Mouse (Mus musculus): ENCODE results near the gene Fam178b.
"Not testable (repeated sequence)": the region's sequence is repeated elsewhere in the genome, so short reads cannot be mapped to it uniquely, and the experiment has no call there.

Fam178b gene

DNA sequence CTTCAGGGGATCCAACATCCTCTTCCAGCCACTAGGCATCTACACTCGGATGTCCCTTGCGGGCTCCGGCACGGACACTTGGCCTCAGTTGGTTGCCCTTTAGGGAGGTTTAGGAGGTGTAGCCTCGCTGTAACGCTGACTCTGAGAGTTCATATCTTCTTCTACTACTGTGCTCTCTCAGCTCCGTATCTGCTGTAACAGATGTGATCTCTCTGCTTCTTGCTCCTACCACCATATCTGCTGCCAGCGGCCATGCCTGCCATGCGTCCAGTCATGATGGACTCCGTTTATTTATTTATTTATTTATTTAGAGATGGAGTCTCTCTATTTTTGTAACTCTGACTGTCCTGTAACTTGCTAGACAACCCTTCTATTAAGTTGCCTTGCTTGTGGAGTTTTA is 11.7 kb downstream of the Fam178b start:
- no peak for DNase-seq

GRCm38 (mm10) chr1:36670256-36670655 is 12.7 kb downstream of the Fam178b start:
- DNase-seq, result no peak

- DNase-seq, result not testable (repeated sequence)
Measured at GRCm38 (mm10) chr1:36668007-36668406, 15.0 kb downstream of the Fam178b start.

DNA sequence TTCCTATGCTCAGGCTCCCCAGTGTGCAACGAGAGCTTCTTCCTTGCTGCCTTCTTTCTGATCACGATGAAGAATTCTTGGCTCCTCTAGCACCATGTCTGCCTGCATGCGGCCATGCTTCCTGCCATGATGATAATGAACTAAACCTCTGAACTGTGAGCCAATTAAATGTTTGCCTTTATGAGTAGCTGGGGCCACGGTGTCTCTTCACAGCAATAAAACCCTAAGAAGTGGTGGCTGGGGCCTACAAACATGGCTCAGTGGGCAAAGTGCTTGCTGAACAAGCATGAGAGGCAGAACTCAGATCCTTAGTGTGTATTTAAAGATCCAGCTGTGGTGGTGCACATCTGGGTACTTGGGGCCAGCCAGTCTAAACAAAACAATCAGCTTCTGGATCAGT is 17.0 kb downstream of the Fam178b start:
- DNase-seq, result no peak

- no peak for DNase-seq
Measured at GRCm38 (mm10) chr1:36665165-36665723, 17.7 kb downstream of the Fam178b start.

DNA sequence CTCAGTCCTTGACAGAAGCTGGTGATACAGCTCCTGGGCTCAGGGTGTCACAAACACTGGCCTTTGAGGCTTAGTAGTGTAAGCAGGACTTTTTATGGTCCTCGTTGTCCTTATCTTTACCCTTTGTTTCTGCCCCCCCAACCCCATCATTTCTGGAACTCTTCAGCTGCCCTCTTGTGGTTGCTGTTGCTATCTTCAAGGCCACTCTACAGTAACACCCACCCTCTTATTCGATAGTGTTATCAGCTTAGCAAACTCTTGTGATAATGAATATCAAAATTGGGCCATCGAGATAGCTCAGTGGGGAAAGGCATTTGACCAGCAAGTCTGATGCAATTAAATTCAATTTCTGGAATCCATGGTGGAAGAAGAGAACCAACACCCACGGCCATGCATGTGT is 18.5 kb downstream of the Fam178b start:
- peak; percentile 60 to 67 for DNase-seq

GRCm38 (mm10) chr1:36658621-36659399 is 24.2 kb downstream of the Fam178b start:
- DNase-seq, result no peak

- DNase-seq, result no peak
Measured at GRCm38 (mm10) chr1:36657658-36658415, 25.1 kb downstream of the Fam178b start.

DNA sequence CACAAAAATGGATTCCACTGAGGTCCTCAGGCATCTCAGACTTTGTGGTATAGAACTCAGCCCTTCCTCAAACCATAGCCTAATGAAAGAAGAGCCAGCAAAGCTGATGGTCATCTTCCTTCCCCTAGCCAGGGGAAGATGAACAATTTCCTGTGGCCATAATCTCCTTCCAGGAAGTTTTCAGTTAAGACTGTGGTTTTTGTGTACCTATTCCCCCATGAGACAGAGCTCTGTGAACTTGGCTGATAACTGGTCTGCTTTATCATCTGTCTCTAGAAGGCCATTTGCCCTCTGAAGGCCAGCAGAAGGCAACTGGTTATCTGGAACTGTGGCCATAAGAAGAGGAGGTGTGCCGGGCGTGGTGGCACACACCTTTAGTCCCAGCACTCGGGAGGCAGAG is 26.8 kb downstream of the Fam178b start:
- no peak for DNase-seq

DNA sequence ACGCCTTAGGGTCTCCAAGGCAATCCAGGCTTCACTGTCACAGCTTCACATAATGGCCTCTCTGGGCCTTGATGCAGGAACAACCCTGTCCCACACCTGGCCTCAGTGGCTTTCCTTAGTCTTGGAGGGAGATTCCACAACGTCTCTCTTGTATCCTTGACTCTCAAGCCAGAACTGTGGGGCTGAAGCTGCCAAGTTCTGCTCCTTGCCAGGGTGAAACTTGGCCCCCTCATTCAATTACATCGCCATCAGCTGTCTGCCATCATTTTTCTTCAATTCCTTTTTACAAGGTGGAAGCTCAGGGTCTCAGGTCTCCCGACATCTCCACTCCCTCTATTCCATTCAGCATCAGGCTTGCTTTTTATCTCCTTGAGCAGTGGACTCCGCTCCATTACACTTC is 27.9 kb downstream of the Fam178b start:
- no peak for DNase-seq

DNA sequence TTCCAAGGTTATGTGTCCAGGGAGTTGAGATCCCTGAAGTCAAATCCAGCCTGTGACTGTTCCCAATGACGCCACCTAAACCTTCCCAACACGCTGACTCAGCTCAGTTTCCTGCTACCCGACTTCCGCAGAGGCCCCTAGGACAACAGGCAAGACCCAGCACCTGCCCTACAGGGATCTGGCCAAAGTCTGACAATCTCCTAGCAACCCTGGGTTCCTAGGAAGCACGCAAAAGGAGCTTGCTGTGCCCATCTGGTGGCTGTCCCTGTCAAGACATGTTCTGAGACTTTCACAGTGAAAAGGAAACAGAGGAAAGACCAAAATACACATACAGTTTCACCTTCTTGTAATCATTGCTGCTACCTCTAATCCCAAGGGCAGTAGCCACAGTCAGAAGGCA is 35.4 kb downstream of the Fam178b start:
- DNase-seq, result peak in 1 of 2 experiments; percentile 12

GRCm38 (mm10) chr1:36646285-36646684 is 36.7 kb downstream of the Fam178b start:
- DNase-seq, result no peak

GRCm38 (mm10) chr1:36644615-36645007 is 38.4 kb downstream of the Fam178b start:
- no peak for DNase-seq

DNA sequence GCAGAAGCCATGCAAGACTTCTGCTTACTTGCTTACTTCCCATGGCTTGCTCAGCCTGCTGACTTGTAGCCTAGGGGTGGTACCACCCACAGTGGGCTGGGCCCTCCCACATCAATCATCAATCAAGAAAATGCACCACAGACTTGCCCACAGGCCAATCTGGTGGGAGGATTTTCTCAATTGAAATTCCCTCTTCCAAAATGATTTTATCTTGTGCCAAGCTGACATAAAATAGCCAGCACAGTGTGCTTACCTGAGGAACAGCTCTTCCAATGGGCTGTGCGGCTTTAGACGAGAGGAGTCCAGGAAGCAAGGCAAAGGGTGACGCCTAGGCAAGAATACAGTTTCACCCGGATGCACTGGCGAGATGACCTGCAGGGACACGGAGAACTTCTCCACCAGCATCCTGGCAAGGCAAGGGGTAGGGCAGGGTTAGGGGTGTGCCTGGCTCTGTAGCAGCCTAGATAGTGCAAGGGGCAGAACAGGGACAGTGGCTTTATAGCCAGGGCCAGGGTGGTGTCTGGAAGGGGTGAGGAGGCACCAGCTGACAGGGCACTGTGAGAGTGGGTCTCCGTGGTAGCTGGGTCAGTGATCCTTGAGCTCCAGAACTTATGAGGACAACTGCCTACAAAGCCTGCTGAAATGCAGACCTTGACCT is 38.9 kb downstream of the Fam178b start:
- no peak for DNase-seq

DNA sequence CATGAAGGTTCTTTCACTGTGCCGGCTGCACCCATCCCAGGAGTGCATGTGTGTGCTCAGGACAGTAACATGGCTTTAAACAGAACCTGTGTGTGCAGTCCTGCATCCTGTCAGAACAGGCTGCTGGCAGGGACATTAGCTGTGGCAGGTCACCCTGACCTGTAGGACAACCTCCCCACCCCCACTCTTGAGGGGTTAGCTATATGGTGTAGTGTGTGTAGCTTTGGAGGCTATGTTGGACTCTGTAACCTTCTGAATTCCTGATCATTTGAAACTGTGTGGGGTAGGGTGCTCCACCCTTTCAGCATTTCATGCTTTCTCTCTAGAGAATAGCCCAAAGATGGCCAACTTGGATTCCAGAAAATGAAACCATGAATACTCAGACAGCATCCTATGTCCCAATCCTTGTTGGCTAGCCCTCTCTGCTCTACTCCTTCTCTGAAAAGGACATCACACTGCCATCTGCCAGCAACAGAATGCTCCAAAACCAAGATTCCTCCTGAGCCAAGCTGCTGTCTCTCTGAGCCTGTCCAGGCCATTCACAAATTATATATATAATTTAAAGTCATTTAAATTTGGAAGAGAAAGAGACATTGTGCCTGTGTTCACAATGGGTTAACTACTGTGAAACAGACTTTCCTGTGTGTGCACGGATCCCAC is 47.0 kb downstream of the Fam178b start:
- DNase-seq, result peak; percentile 71 to 82

DNA sequence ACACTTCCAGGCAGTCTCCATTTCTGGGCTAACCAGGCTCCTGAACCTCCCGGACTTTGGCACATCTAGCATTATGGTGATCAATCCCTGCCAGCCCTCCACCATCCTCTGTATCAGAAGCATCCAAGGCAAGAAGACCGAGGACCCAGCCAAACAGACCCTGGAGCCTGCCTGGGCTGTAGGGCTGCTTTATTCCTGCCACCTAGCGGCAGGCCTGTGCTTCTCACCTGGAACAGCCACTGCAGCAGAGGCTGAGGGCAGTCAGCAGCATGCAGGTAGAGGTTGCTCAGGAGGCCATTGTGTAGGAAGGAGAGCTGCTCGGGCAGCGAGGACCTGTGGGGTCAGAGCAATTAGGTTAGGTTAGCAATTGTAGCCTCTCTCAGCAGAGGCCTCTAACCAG is 48.0 kb downstream of the Fam178b start:
- peak; percentile 62 to 64 for DNase-seq

GRCm38 (mm10) chr1:36633920-36634319 is 49.1 kb downstream of the Fam178b start:
- DNase-seq, result no peak

DNA sequence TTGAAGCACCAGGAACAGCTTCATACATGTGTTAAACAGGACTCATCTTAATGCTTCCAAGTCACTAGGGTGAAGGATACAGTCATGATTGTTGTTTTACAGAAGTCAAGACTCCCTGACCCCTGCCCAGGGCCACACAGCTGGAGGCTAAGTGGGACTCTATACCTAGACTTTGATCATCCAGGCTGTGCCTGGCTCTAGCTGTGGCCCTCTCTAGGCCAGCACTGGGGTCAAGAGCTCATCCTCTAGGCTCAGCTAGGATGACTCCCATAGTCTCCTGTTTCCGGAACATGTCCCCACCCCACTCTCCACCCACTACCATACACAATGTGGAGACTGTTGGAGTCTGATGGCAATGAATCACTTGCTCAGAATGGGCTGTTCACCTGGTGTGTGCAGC is 50.1 kb downstream of the Fam178b start:
- no peak for DNase-seq

DNA sequence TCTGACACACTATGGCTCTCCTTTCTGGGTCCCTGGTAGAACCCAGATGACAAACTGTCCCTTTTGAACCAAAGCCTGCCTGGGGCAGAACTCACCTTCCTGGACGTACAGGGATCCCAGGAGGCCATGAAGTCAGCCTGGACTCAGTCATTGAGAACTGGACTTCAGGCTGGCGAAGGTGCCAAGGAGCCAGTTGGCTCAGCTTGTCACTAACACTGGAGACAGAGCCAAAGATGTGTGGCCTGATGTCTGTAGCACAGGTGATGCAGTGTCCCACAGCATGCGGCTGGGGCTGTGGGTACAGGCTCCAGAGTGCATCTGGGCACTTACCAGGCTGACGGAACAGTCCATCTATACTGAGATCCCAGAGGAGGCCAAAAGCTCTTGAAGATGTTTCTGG is 50.9 kb downstream of the Fam178b start:
- DNase-seq, result peak; percentile 39 to 41

DNA sequence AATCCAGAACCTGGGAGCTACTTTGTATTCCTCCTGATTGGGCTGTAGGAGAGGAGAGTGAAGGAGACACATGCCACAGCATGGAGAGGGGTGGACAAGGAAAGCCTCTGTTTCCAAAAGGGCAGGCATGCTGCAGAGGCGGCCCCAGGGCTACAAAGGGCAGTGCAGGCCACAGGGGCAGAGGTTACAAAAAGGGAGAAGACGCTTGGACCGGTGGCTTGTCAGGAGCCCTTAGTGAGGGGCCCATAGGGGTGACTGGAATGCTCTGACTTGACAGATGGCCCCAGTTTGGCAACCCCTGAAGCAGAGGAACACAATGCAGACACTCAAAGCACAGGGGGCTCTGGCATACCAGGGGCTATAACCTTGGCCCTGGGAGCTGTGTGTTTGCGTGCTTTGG is 51.6 kb downstream of the Fam178b start:
- DNase-seq, result peak in 1 of 2 experiments; percentile 22

- no peak for DNase-seq
Measured at GRCm38 (mm10) chr1:36630053-36630739, 52.8 kb downstream of the Fam178b start.

DNA sequence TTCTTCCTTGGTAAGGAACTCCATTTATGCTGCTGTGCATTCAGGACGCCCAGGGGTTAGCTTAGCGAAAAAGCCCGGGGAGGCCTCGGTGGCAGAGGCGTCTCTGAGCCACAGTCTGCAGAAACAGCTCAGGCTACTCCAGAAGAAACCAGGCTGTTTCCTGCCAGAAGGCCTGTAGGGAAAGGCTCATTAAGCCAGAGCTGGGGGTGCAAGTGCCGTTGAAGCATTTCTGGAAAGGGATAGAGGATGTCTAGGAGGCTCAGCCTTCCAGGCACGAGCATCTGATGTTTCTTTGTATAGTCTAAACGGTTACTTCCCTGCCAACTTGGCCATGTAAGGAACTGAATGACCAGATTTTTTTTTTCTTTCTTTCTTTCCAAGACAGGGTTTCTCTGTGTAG is 54.4 kb downstream of the Fam178b start:
- DNase-seq, result no peak

Measured in cerebellum, adult 18-20 months (tissue).